Mouse (Mus musculus): ENCODE data around the gene Cacnb2.

Gene Cacnb2

GRCm38 (mm10) chr2:14774857-14775495 lies 172.1 kb downstream of the Cacnb2 start:
- DNase-seq: no peak

DNA sequence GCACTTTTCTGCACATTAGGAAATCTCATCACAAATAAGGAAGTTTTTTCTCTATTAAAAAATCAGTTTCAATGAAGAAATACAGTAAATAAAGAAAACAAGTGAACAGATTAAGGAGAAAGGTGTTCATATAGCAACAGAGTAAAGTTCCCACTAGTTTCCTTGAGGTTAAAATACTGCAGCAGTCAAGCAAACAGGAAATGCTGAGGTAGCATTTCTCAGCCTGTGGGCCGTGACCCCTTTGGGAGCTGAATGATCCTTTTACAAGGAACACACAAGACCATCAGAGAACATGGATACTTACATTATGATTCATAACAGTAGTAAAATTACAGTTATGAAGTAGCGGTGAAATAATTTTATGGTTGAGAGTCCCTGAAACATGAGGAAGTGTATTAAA lies 185.1 kb downstream of the Cacnb2 start:
- DNase-seq: no peak

GRCm38 (mm10) chr2:14801446-14802046 lies 198.7 kb downstream of the Cacnb2 start:
- no peak for DNase-seq

DNA sequence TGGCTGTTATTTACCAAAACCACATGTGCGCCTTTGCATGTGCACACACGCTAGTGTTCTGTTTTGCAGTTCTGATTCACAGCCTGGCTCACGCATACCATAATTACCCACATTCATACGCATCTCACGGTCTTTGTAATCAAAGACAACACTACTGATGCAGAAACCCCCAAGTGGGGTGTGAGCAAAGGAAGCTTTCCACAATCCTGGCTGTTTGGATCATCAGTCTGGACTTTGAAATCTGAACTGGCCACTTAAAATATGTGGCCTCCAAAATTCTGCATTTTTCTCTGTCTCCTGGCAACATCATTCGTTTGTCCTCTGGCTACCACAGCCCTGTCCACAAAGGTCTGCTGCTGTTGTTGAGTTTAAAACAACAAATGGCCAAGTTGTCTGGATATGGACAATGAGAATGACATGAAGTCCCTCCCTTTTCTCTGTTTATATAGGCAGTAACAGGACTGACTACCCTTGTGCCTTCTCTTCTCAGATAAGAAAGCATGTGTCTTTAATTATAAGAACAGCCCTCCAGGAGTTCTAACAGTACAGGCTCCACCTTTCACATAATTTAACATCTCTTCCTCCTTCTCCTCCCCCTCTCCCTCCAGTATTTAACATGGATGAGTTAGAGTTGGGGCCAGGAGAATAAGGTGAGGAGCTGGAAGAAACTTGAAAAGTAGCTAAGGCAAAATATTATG lies 204.9 kb downstream of the Cacnb2 start:
- DNase-seq: no peak

GRCm38 (mm10) chr2:14814977-14815376 lies 212.1 kb downstream of the Cacnb2 start:
- no peak for DNase-seq

- no peak for DNase-seq
Measured at GRCm38 (mm10) chr2:14818651-14819050, 215.8 kb downstream of the Cacnb2 start.

GRCm38 (mm10) chr2:14820946-14821345 lies 218.1 kb downstream of the Cacnb2 start:
- DNase-seq: no peak

DNA sequence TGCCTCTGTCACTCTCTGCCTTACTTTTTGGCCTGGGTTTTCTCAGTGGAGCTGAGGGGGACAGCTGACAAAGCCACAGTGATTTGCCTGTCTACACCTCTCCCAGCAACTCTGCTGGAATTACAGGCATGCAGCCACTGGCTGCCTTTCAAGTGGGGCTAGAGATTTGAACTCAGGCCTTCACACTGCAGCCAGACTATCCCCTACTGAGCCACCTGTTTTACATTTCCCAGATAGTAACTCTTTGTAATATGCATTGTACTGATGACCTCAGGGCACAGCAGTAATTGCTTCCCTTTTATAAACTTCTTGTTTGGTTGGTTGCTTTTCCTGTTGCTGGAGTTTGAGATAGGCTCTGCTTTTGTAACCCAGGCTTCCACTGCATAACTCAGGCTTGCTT lies 220.2 kb downstream of the Cacnb2 start:
- no peak for DNase-seq

GRCm38 (mm10) chr2:14823816-14824348 lies 221.0 kb downstream of the Cacnb2 start:
- no peak for DNase-seq

DNA sequence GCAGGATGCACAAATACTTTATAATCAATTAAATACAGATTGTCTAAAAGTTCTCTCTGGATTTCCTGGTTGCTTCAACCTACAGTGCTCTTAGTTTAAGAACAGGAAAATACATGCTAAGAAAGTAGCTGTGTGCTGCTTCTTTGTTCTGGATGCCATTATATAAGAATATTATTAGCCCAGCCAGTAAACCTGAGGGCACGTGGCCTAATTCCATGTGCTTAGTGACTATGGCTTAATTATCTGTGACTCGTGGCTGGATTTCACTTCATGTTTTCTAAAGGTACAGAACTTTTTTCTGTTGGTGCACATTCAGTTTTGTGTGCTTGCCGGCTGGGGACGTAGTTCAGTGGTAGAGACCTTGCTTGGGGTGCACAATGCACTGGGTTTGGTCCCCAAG lies 222.3 kb downstream of the Cacnb2 start:
- no peak for DNase-seq

GRCm38 (mm10) chr2:14829451-14829850 lies 226.6 kb downstream of the Cacnb2 start:
- DNase-seq: no peak

DNA sequence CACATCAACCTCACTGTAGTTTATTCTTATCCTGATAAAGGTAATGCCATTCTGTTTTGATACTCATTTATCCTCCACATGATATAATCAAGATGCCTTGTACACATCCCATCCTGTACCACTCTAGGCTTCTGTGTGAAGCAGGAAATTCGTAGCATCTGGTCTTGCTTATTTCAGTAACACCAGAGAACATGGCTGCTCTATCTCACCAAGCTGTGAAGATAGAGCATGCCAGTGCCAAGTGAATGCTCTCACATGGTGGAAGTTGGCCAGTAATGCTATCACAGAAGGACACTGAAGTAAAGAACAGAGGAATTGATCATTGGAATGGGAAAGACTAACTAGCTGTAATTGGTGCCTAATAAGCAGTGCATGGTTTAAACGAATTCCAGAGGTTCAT lies 228.4 kb downstream of the Cacnb2 start:
- no peak for DNase-seq

DNA sequence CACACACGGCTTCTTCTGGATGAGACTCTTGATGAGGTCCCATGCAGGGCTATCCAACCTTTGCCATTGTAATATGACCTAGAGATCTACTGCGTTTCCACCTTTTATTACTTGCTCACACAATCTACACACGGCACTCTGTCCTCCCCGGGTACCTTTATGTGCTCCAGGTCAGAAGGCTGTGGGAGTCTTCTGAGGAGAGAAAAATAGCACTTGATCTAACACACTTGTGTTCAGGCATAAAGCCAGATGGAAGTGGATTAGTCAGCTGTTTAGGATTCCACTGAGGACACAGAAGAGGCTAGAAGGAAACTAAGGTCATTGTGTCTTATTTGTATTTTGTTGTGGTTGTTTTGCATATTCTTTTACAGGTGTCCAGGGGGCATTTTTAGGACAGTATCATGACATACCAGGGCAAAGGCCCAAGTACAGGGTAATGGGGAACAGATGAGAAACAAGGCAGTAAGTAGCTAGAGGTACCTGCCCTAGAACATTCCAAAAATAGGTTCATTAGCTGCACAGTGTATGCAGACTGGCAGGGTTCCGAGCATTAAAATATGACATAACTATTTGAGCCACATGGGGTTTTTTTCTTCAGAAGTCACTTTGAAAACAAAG lies 231.9 kb downstream of the Cacnb2 start:
- DNase-seq: no peak

- DNase-seq: no peak
Measured at GRCm38 (mm10) chr2:14841272-14841671, 238.4 kb downstream of the Cacnb2 start.

DNA sequence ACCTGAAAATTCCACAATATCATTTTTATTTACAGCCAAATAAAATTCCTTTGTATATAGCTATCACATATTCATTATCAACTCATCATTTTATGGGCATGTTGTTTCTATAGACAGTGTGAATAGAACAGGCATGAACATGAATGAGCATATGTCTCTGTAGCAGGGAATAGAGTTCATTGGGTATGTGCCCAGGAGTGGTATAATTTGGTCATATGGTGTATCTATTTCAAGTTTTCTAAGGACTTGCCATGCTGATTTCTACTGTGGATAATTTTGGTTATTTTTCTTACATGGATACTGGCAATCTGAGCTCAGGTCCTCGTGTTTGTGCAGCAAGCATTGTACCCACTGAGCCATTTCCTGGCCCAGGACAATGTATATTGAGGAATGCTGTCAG lies 243.8 kb downstream of the Cacnb2 start:
- DNase-seq: no peak

- no peak for DNase-seq
Measured at GRCm38 (mm10) chr2:14847188-14847587, 244.3 kb downstream of the Cacnb2 start.

DNA sequence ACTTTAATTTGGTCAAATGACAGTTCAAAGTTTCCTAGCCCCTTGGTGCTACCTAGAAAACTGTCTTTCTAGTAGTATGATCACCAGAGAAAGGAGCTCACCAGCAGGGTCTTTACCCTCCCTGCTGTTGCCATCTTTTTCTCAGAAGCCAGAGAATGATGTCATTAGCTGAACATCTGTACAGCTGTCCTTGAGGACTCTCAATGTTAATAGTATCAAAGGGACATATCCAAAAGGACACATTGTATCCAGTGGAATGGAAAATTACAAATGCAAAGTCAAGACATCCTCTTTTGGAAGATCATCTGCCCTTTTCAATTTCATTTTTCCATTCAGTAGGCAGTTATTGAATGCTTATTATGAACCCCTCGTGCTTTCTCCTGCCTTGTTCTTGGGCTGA lies 247.9 kb downstream of the Cacnb2 start:
- DNase-seq: no peak

DNA sequence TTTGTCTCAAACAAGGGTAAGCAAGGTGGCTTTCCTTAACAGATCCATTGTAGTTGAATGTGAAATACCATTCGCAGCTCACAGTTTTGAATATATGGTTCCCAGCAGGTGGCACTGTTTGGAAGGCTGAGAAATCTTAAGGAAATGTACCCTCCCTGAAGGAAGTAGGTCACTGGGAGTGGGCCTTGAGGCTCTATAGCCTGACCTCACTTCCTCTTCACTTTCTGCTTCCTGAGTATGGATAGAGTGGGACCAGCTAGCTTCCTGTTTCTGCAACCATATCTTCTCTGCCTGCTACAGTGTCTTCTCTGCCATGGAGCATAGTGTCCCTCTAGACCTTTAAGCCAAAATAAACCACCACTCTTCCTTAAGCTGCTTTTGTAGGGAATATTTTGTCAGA lies 248.5 kb downstream of the Cacnb2 start:
- no peak for DNase-seq

DNA sequence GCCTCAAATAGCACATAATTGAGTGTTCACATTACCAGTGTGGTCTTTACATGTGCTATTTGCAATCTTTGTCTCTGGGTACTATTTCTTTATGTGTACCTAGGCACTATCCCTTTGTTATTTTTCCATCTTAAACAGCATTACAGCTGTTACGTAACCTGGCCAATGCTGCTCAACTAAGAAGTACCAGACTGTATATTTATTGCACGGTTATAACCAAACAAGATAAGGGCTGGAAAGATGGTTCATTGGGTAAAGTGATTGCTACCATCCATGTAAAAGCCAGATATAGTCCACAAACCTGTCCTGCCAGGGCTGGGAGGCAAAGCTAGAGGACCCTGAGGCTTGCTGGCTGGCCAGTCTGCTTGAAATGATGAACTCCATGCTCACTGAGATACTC lies 251.2 kb downstream of the Cacnb2 start:
- no peak for DNase-seq

- DNase-seq: no peak
Measured at GRCm38 (mm10) chr2:14858301-14858700, 255.4 kb downstream of the Cacnb2 start.

- DNase-seq: no peak
Measured at GRCm38 (mm10) chr2:14860350-14860749, 257.5 kb downstream of the Cacnb2 start.

DNA sequence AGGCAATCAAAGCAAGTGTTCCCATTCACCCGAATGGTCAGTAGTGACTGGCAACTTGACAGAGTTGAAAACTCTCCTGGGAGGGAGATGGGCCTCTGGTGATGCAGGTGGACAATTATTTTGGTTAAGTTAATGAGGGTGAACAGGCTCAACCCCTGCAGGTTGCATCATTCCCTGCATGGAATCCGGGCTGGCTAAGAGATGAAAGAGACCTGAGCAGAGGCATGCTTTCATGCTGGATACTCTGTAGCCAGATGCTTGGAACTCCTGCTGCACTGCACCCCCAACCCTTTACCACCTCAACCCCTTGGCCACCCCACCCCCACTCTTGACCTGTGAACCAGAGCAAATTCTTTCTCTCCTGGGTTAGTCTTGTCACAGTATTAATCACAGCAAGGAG lies 258.7 kb downstream of the Cacnb2 start:
- no peak for DNase-seq

DNA sequence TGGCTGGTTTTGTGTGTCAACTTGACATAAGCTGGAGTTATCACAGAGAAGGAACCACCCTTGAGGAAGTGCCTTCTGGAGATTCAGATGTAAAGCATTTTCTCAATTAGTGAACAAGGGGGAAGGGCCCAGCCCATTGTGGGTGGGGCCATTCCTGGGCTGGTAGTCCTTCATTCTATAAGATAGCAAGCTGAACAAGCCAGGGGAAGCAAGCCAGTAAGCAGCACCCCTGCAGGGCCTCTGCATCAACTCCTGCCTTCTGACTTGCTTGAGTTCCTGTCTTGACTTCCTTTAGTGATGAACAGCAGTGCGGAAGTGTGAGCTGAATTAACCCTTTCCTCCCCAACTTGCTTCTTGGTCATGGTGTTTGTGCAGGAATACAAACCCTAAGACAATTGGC lies 260.1 kb downstream of the Cacnb2 start:
- DNase-seq: no peak

GRCm38 (mm10) chr2:14873116-14873515 lies 270.2 kb downstream of the Cacnb2 start:
- DNase-seq: no peak

All from B cell, adult 2 months (primary cell).